Mouse (Mus musculus) embryonic facial prominence, embryonic 12.5 days (tissue): Measurements from ENCODE around the gene Dis3. TPM values are rescaled to one million over a fixed set of nuclear protein-coding genes. Genes with fewer than 3 reads are reported as not detected.
"Not testable (repeated sequence)": the region's sequence is repeated elsewhere in the genome, so short reads cannot be mapped to it uniquely, and the experiment has no call there.

ENCODE experiments used
- ATAC-seq: fragments of 200-750 bp; cut with Nextera tagmentation; 2 replicates; pipeline ENCODE4 v1.8.0; 2017; ENCODE audit not compliant: insufficient number of reproducible peaks, insufficient read depth, low FRiP score, low TSS enrichment
- H3K27ac ChIP-seq: fragments of 300-500 bp; sonication (generic); 2 replicates; pipeline ENCODE4 v1.5.1; 2016; ENCODE audit warnings: mild to moderate bottlenecking
- H3K27me3 ChIP-seq: fragments of 300-500 bp; sonication (generic); 2 replicates; pipeline ENCODE4 v1.6.1; 2016; ENCODE audit warnings: mild to moderate bottlenecking, moderate library complexity
- H3K36me3 ChIP-seq: fragments of 300-500 bp; sonication (generic); 2 replicates; pipeline ENCODE4 v1.6.1; 2016; ENCODE audit warnings: mild to moderate bottlenecking
- H3K4me1 ChIP-seq: fragments of 300-500 bp; sonication (generic); 2 replicates; pipeline ENCODE4 v1.6.1; 2016
- H3K4me2 ChIP-seq: fragments of 300-500 bp; sonication (generic); replicated peaks from 2 replicates; pipeline ENCODE4 v1.6.1; 2016; ENCODE audit warnings: mild to moderate bottlenecking, moderate library complexity
- H3K4me3 ChIP-seq: fragments of 300-500 bp; sonication (generic); 2 replicates; pipeline ENCODE4 v1.5.1; 2016; ENCODE audit warnings: mild to moderate bottlenecking
- H3K9ac ChIP-seq: fragments of 300-500 bp; sonication (generic); 2 replicates; pipeline ENCODE4 v1.6.1; 2016; ENCODE audit warnings: mild to moderate bottlenecking, moderate library complexity
- H3K9me3 ChIP-seq: fragments of 300-500 bp; sonication (generic); 2 replicates; pipeline ENCODE4 v1.6.1; 2016; ENCODE audit warnings: mild to moderate bottlenecking, moderate library complexity
- WGBS: fragments of 180-500 bp; shearing (Covaris S2); methylation state at CpG from one replicate; pipeline ENCODE4 v1.1.7; 2016; 5-methylcytosine and 5-hydroxymethylcytosine counted together
- polyA plus RNA-seq: library from polyadenylated mRNA; unstranded; fragments of >200 nt; fragmentation: Nextera tagmentation; extraction: Ambion mirVana; gene quantifications from 2 replicates; pipeline ENCODE4 v1.2.1, GENCODE M21; 2016

Gene Dis3
- polyA plus RNA-seq, 1 experiment from 2014 or later = 49.2 TPM

- H3K4me1 ChIP-seq, H3K9me3 ChIP-seq, H3K27me3 ChIP-seq, H3K4me2 ChIP-seq, H3K9ac ChIP-seq, H3K27ac ChIP-seq, H3K4me3 ChIP-seq, ATAC-seq: not testable (repeated sequence)
- 91% methylated on average over 8 of the region's 8 CpGs for WGBS
- H3K36me3 ChIP-seq = peaks cover 17% of the 10 kb centered on the region
Observed at GRCm38 (mm10) chr14:99034851-99035250, 64.7 kb downstream of the Dis3 start.

DNA sequence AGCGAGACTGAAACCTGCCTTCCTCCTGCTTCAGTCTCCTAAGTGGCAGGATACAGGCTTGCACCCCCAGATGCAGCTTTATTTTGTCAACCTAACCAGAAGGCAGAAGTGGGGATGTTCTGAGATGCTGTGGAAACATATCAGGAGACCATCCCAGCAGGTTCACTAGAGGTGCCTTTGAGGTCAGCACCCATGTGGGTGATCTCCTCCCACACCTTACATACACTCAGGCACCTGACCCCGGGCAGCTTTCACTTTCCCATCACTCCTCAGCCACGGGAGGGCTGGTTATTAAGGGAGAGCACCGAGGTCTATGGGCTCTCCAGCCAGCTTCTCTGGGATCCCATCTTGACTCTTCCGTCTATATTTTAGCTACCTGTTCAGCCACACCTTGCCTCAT, 67.0 kb downstream of the Dis3 start:
- 82% methylated on average over 5 of the region's 5 CpGs for WGBS

GRCm38 (mm10) chr14:99031337-99031873, 68.2 kb downstream of the Dis3 start:
- 86% methylated on average over 5 of the region's 5 CpGs for WGBS
- Histone ChIP-seq H3K27ac (no peak overlapping the region), H3K36me3 (peaks cover 7% of the 10 kb centered on the region; the same call in 1 of the 2 replicates), H3K9ac (no peak overlapping the region), H3K9me3 (no peaks in the 10 kb centered on the region), H3K4me1 (no peaks in the 10 kb centered on the region), H3K4me3 (no peak overlapping the region), H3K4me2 (no peak overlapping the region), H3K27me3 (no peaks in the 10 kb centered on the region)
- ATAC-seq = peak; percentile 41; the same call in 1 of the 2 replicates

More for the DNA sequence above, 67.0 kb downstream of the Dis3 start:
- ATAC-seq = no peak
- no peaks in the 10 kb centered on the region for H3K27me3 ChIP-seq
- no peaks in the 10 kb centered on the region for H3K9me3 ChIP-seq
- H3K4me1 ChIP-seq = no peaks in the 10 kb centered on the region
- no peak overlapping the region for H3K9ac ChIP-seq
- no peak overlapping the region for H3K4me3 ChIP-seq
- H3K36me3 ChIP-seq = peaks cover 7% of the 10 kb centered on the region; the same call in 1 of the 2 replicates
- no peak overlapping the region for H3K4me2 ChIP-seq
- no peak overlapping the region for H3K27ac ChIP-seq

DNA sequence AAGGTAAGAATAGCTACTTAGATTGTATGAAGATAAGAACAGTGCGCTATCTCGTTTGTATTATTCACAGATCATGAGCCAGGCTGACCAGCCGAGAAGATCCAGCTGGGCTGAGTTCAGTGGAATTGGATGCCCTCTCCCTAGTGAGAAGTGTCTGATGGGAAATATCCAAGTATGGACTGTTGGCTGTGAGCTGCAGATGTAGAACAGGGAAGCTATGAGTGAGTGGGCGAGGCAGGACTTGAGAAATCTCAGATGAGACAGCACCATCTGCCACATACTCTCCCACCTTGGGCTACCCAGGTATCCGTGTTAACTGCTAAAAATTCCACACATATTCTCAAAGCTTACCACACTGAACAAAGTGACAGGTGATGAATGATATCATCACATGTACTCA, 69.6 kb downstream of the Dis3 start:
- H3K9me3 ChIP-seq = no peaks in the 10 kb centered on the region
- ATAC-seq = no peak
- H3K4me2 ChIP-seq = no peak overlapping the region
- 73% methylated on average over 5 of the region's 5 CpGs for WGBS
- H3K4me3 ChIP-seq = no peak overlapping the region
- H3K4me1 ChIP-seq = no peaks in the 10 kb centered on the region
- no peak overlapping the region for H3K9ac ChIP-seq
- peaks cover 4% of the 10 kb centered on the region; the same call in 1 of the 2 replicates for H3K36me3 ChIP-seq
- no peak overlapping the region for H3K27ac ChIP-seq
- H3K27me3 ChIP-seq = no peaks in the 10 kb centered on the region

Other genes starting within 250 kb of the Dis3 start
- 2.0 and 2.7 TPM in 2 replicates for gene Rpl36a-ps1, start 105.5 kb downstream of the Dis3 start, polyA plus RNA-seq
- 99.0 and 106 TPM in 2 replicates for gene Mzt1, start 53.6 kb downstream of the Dis3 start, polyA plus RNA-seq
- 81.8 and 86.2 TPM in 2 replicates for gene Bora, start 53.5 kb downstream of the Dis3 start, polyA plus RNA-seq
- gene Pibf1, start 346 bp downstream of the Dis3 start, polyA plus RNA-seq = 21.9 and 28.7 TPM in 2 replicates
- 8.6 and 9.0 TPM in 2 replicates for gene Klf5, start 198.9 kb upstream of the Dis3 start, polyA plus RNA-seq